Mouse (Mus musculus) lung, postnatal 0 days (tissue): ENCODE data around the gene Islr2.
A peak's percentile ranks its signal among the peaks of the same experiment; 100 is the strongest.

Source experiments
- CTCF ChIP-seq: IDR thresholded peaks from 2 replicates; pipeline ENCODE4 v1.5.1; 2016; ENCODE audit warnings: antibody characterized with exemption, mild to moderate bottlenecking
- EP300 ChIP-seq: IDR thresholded peaks from 2 replicates; pipeline ENCODE4 v1.6.1; 2016; ENCODE audit warnings: antibody characterized with exemption, mild to moderate bottlenecking, control low read depth

DNA sequence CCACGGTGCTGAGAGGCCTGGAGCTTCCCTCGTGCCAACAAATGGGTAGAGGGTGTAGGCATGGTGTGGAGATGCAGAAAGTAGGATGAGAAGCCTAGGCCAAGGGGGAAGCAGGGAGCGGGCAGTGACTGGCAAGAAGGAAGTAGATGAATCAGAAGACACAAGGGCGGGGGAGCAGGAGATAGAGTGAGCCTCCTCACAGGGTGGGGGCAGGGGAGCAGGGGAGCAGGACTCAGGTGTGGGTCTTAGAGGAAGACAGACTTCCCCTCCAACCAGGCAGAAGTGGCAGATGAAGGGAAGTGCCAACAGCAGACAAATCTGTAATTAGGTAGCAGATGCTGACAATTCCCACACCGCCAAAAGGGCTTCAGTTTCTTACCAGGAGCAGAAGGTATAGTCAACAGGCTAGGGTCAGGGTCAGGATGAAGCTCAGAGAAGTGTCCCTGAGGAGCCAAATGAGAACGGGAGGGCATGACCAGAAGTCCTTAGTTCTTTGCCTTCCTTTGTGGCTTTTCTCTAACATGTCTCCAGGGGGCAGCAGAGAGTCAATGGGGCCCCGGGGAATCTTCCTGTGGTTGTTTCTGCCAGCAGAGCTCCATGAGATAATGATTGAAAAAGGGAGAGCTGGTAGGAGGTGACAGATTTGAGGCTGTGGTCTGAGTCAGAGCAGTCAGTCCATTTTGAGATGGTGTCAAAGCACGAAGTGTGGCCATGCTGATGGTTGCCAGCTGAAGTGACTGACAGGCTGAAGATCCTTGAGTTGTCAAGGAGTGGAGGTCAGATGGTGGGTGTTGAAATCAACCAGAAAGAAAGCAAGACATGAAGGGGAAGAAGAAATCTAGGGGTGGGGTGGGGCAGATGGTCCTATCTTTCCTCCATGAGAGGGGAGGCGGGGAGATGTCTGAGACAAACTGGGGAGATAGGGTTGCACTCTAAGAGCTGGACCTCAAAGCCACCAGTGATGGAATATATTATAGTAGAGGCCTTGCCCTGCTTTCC is 22.1 kb upstream of the Islr2 start:
- TF ChIP-seq CTCF (peak; percentile 88), EP300 (no peak)
